Mouse (Mus musculus) fat pad, adult 2 months (tissue): Measurements from ENCODE around the gene Cmtm3.

Experiments
- DNase-seq: peaks from one replicate; pipeline ENCODE4 v3.0.0-alpha.2; 2011; ENCODE audit warnings: low read depth, low spot score; ENCODE audit errors: extremely low read depth

Gene Cmtm3

GRCm38 (mm10) chr8:104341678-104342077 is 2.5 kb downstream of the Cmtm3 start:
- no peak for DNase-seq

GRCm38 (mm10) chr8:104342426-104342825 is 3.2 kb downstream of the Cmtm3 start:
- no peak for DNase-seq

GRCm38 (mm10) chr8:104343957-104344356 is 4.7 kb downstream of the Cmtm3 start:
- DNase-seq, result no peak

- no peak for DNase-seq
Observed at GRCm38 (mm10) chr8:104344622-104345021, 5.4 kb downstream of the Cmtm3 start.

- DNase-seq, result no peak
Observed at GRCm38 (mm10) chr8:104346706-104347105, 7.5 kb downstream of the Cmtm3 start.

- DNase-seq, result no peak
Observed at GRCm38 (mm10) chr8:104348971-104349370, 9.8 kb downstream of the Cmtm3 start.

- DNase-seq, result no peak
Observed at GRCm38 (mm10) chr8:104350047-104350446, 10.8 kb downstream of the Cmtm3 start.

- DNase-seq, result no peak
Observed at GRCm38 (mm10) chr8:104353186-104353585, 14.0 kb downstream of the Cmtm3 start.

GRCm38 (mm10) chr8:104354504-104354903 is 15.3 kb downstream of the Cmtm3 start:
- no peak for DNase-seq

- DNase-seq, result no peak
Observed at GRCm38 (mm10) chr8:104358637-104359036, 19.4 kb downstream of the Cmtm3 start.

- no peak for DNase-seq
Observed at GRCm38 (mm10) chr8:104359778-104360456, 20.7 kb downstream of the Cmtm3 start.

GRCm38 (mm10) chr8:104365695-104366094 is 26.5 kb downstream of the Cmtm3 start:
- DNase-seq, result no peak

GRCm38 (mm10) chr8:104367398-104367797 is 28.2 kb downstream of the Cmtm3 start:
- DNase-seq, result no peak

- no peak for DNase-seq
Observed at GRCm38 (mm10) chr8:104369591-104369990, 30.4 kb downstream of the Cmtm3 start.

- no peak for DNase-seq
Observed at GRCm38 (mm10) chr8:104370071-104370470, 30.9 kb downstream of the Cmtm3 start.

GRCm38 (mm10) chr8:104371121-104371520 is 31.9 kb downstream of the Cmtm3 start:
- no peak for DNase-seq

GRCm38 (mm10) chr8:104373779-104374178 is 34.6 kb downstream of the Cmtm3 start:
- no peak for DNase-seq

GRCm38 (mm10) chr8:104374269-104374668 is 35.1 kb downstream of the Cmtm3 start:
- no peak for DNase-seq

GRCm38 (mm10) chr8:104374864-104375846 is 35.9 kb downstream of the Cmtm3 start:
- peak; percentile 73 for DNase-seq

- DNase-seq, result no peak
Observed at GRCm38 (mm10) chr8:104375959-104376358, 36.7 kb downstream of the Cmtm3 start.

GRCm38 (mm10) chr8:104376669-104377068 is 37.5 kb downstream of the Cmtm3 start:
- DNase-seq, result no peak

- no peak for DNase-seq
Observed at GRCm38 (mm10) chr8:104379301-104379836, 40.2 kb downstream of the Cmtm3 start.
